Comparison of ENCODE assay signal across 9 mouse cellular contexts in genomic region chr9:121319323-121319966, GRCm38 (mm10). TPM values are rescaled to one million over a fixed set of nuclear protein-coding genes. Genes with fewer than 3 reads are reported as not detected.
DNase-seq lines count a peak whose midpoint lies in the region; ATAC-seq lines count a peak whose summit lies in the region.
"Had no signal": no experiment of that assay in that cellular context is flagged by ENCODE, and none has a peak within 500 bp of the region (broad histone marks: within the 10 kb centered on the region; RNA-seq: fewer than 3 reads in every experiment).

No protein-coding gene starts in this region.

- no peaks in the 10 kb centered on the region for H3K9me3 ChIP-seq in intestine, embryonic 16.5 days (ENCODE audit: control insufficient read depth, low read length)
- no peaks in the 10 kb centered on the region for H3K9me3 ChIP-seq in intestine, embryonic 15.5 days
- H3K9me3 ChIP-seq in embryonic facial prominence, embryonic 10.5 days: peaks cover 3% of the 10 kb centered on the region; the same call in 1 of the 2 replicates
- no peaks in the 10 kb centered on the region for H3K9me3 ChIP-seq in hindbrain, embryonic 11.5 days (ENCODE audit: control insufficient read depth, low read length)
- H3K9me3 ChIP-seq in midbrain, embryonic 13.5 days: no peaks in the 10 kb centered on the region

- H3K4me2 ChIP-seq in intestine, embryonic 16.5 days (ENCODE audit: low read depth, low read length): no peak overlapping the region
- H3K4me2 ChIP-seq in intestine, embryonic 15.5 days (replicated peaks): no peak overlapping the region
- no peak overlapping the region for H3K4me2 ChIP-seq in hindbrain, embryonic 11.5 days (replicated peaks; ENCODE audit: low read depth, low read length)
- no peak overlapping the region for H3K4me2 ChIP-seq in midbrain, embryonic 13.5 days (replicated peaks)

- H3K9ac ChIP-seq in intestine, embryonic 16.5 days (ENCODE audit: low read depth, low read length): no peak overlapping the region
- no peak overlapping the region for H3K9ac ChIP-seq in intestine, embryonic 15.5 days
- H3K9ac ChIP-seq in hindbrain, embryonic 11.5 days (ENCODE audit: low read depth, low read length): no peak overlapping the region
- peak overlapping the region; percentile 1; the same call in 1 of the 2 replicates for H3K9ac ChIP-seq in midbrain, embryonic 13.5 days (replicated peaks)
- H3K9ac ChIP-seq: liver, embryonic 14.5 days had no signal

- peak; percentile 69 for DNase-seq in embryonic facial prominence, embryonic 10.5 days (ENCODE audit: low spot score)
- DNase-seq in hindbrain, embryonic 11.5 days (ENCODE audit: low spot score): peak; percentile 36
- DNase-seq in cerebellum, postnatal 4 days (ENCODE audit: low spot score in 2 of 2): no peak
- no peak for DNase-seq in ovary, postnatal 10 days (ENCODE audit: low spot score)
- DNase-seq in adrenal gland, adult (ENCODE audit: inconsistent age in 2 of 2, low spot score in 1 of 2): no peak

- no peak overlapping the region for H3K4me3 ChIP-seq in intestine, embryonic 16.5 days (ENCODE audit: low read length)
- H3K4me3 ChIP-seq in intestine, embryonic 15.5 days (replicated peaks): no peak overlapping the region
- no peak overlapping the region for H3K4me3 ChIP-seq in embryonic facial prominence, embryonic 10.5 days
- H3K4me3 ChIP-seq in hindbrain, embryonic 11.5 days (ENCODE audit: low read depth, low read length): no peak overlapping the region
- no peak overlapping the region for H3K4me3 ChIP-seq in midbrain, embryonic 13.5 days (replicated peaks)

- no peak for ATAC-seq in intestine, embryonic 16.5 days
- ATAC-seq in intestine, embryonic 15.5 days: no peak
- ATAC-seq in hindbrain, embryonic 11.5 days (ENCODE audit: low FRiP score): peak; percentile 39
- peak; percentile 81 for ATAC-seq in midbrain, embryonic 13.5 days

- H3K36me3 ChIP-seq in intestine, embryonic 16.5 days (ENCODE audit: control insufficient read depth, insufficient read depth, low read length): no peaks in the 10 kb centered on the region
- H3K36me3 ChIP-seq in intestine, embryonic 15.5 days: peaks cover 5% of the 10 kb centered on the region; the same call in 1 of the 2 replicates
- peaks cover 15% of the 10 kb centered on the region for H3K36me3 ChIP-seq in embryonic facial prominence, embryonic 10.5 days (replicated peaks)
- 0 out of 2 replicates have a peak, but pooled peaks cover 3% of the 10 kb centered on the region for H3K36me3 ChIP-seq in hindbrain, embryonic 11.5 days (ENCODE audit: control insufficient read depth, insufficient read depth, low read length)
- peaks cover 10% of the 10 kb centered on the region for H3K36me3 ChIP-seq in midbrain, embryonic 13.5 days

- WGBS in intestine, embryonic 16.5 days: 70% methylated on average over 10 of the region's 10 CpGs
- 69% methylated on average over 10 of the region's 10 CpGs for WGBS in intestine, embryonic 15.5 days
- WGBS in embryonic facial prominence, embryonic 10.5 days: 61% methylated on average over 10 of the region's 10 CpGs
- WGBS in hindbrain, embryonic 11.5 days: 71% methylated on average over 10 of the region's 10 CpGs
- 50% methylated on average over 10 of the region's 10 CpGs for WGBS in midbrain, embryonic 13.5 days

- H3K27me3 ChIP-seq in intestine, embryonic 16.5 days (replicated peaks; ENCODE audit: control insufficient read depth, insufficient read depth, low read length): no peaks in the 10 kb centered on the region
- no peaks in the 10 kb centered on the region for H3K27me3 ChIP-seq in intestine, embryonic 15.5 days (replicated peaks)
- H3K27me3 ChIP-seq in embryonic facial prominence, embryonic 10.5 days (replicated peaks; ENCODE audit: low read depth, poor library complexity, severe bottlenecking): 0 out of 2 replicates have a peak, but pooled peaks cover 5% of the 10 kb centered on the region
- H3K27me3 ChIP-seq in hindbrain, embryonic 11.5 days (ENCODE audit: control insufficient read depth, insufficient read depth, low read length): no peaks in the 10 kb centered on the region
- no peaks in the 10 kb centered on the region for H3K27me3 ChIP-seq in midbrain, embryonic 13.5 days

- peaks cover 40% of the 10 kb centered on the region for H3K4me1 ChIP-seq in intestine, embryonic 16.5 days (ENCODE audit: control insufficient read depth, insufficient read depth, low read length)
- H3K4me1 ChIP-seq in intestine, embryonic 15.5 days (replicated peaks): peaks cover 43% of the 10 kb centered on the region
- peaks cover 48% of the 10 kb centered on the region for H3K4me1 ChIP-seq in embryonic facial prominence, embryonic 10.5 days
- peaks cover 15% of the 10 kb centered on the region for H3K4me1 ChIP-seq in hindbrain, embryonic 11.5 days (replicated peaks; ENCODE audit: control insufficient read depth, insufficient read depth, low read length)
- H3K4me1 ChIP-seq in midbrain, embryonic 13.5 days (replicated peaks): peaks cover 45% of the 10 kb centered on the region

- H3K27ac ChIP-seq in intestine, embryonic 16.5 days (ENCODE audit: low read length): peak overlapping the region; percentile 28; the same call in 1 of the 2 replicates
- no peak overlapping the region for H3K27ac ChIP-seq in intestine, embryonic 15.5 days
- peak overlapping the region; percentile 59 for H3K27ac ChIP-seq in embryonic facial prominence, embryonic 10.5 days (replicated peaks)
- H3K27ac ChIP-seq in hindbrain, embryonic 11.5 days (ENCODE audit: low read depth, low read length): peak overlapping the region; percentile 78
- H3K27ac ChIP-seq in midbrain, embryonic 13.5 days: peak overlapping the region; percentile 67
- H3K27ac ChIP-seq: liver, embryonic 14.5 days had no signal

RNA-seq across cellular contexts. Expression of gene Trak1, which starts 22.1 kb away (rescaled TPM):
- polyA plus RNA-seq in intestine, embryonic 16.5 days (2015; fragmentation: Nextera tagmentation; extraction: Ambion mirVana): 21.7 and 23.7 TPM in 2 replicates
- polyA plus RNA-seq in intestine, embryonic 15.5 days (2015; fragmentation: Nextera tagmentation; extraction: Ambion mirVana): 20.9 and 26.5 TPM in 2 replicates
- 14.1 and 14.7 TPM in 2 replicates for polyA plus RNA-seq in embryonic facial prominence, embryonic 10.5 days (2016; fragmentation: Nextera tagmentation; extraction: Ambion mirVana)
- 19.8 and 21.2 TPM in 2 replicates for polyA plus RNA-seq in hindbrain, embryonic 11.5 days (2014; fragmentation: Nextera tagmentation; extraction: Ambion mirVana)
- 41.1 and 44.8 TPM in 2 replicates for polyA plus RNA-seq in midbrain, embryonic 13.5 days (2015; fragmentation: Nextera tagmentation; extraction: Ambion mirVana)

RNA-seq across cellular contexts. Expression of gene Ulk4, which starts 42.4 kb away (rescaled TPM):
- polyA plus RNA-seq in intestine, embryonic 16.5 days (2015; fragmentation: Nextera tagmentation; extraction: Ambion mirVana): 115 and 120 TPM in 2 replicates
- 140 and 150 TPM in 2 replicates for polyA plus RNA-seq in intestine, embryonic 15.5 days (2015; fragmentation: Nextera tagmentation; extraction: Ambion mirVana)
- polyA plus RNA-seq in embryonic facial prominence, embryonic 10.5 days (2016; fragmentation: Nextera tagmentation; extraction: Ambion mirVana): 140 TPM in 2 replicates
- polyA plus RNA-seq in hindbrain, embryonic 11.5 days (2014; fragmentation: Nextera tagmentation; extraction: Ambion mirVana): 161 and 185 TPM in 2 replicates
- polyA plus RNA-seq in midbrain, embryonic 13.5 days (2015; fragmentation: Nextera tagmentation; extraction: Ambion mirVana): 151 and 159 TPM in 2 replicates

Comparison
In these comparisons a context has a peak if more than half of its experiments do, and no peak if none do; other contexts are left out.
1. ATAC-seq: peak in hindbrain, embryonic 11.5 days (single experiment) and midbrain, embryonic 13.5 days (single experiment); none in intestine, embryonic 16.5 days (single experiment) and intestine, embryonic 15.5 days (single experiment).
2. DNase-seq: peak in embryonic facial prominence, embryonic 10.5 days (single experiment) and hindbrain, embryonic 11.5 days (single experiment); none in cerebellum, postnatal 4 days (0 of 2), ovary, postnatal 10 days (single experiment) and adrenal gland, adult (0 of 2).